Mouse (Mus musculus): Measurements from ENCODE around the gene Klhl31. TPM values are rescaled to one million over a fixed set of nuclear protein-coding genes. Genes with fewer than 3 reads are reported as not detected.

Gene Klhl31
- polyA plus RNA-seq, 1 experiment from 2014 or later = 0.05 TPM

GRCm38 (mm10) chr9:77662917-77663316 lies 26.6 kb downstream of the Klhl31 start:
- DNase-seq (ENCODE audit: low spot score) (no peak), ATAC-seq (no peak)
- H3K4me2 ChIP-seq (ENCODE audit: low read length) = no peak overlapping the region
- no peaks in the 10 kb centered on the region for H3K9me3 ChIP-seq (replicated peaks; ENCODE audit: control insufficient read depth, low read length)
- H3K27me3 ChIP-seq (replicated peaks; ENCODE audit: control insufficient read depth, insufficient read depth, low read length) = no peaks in the 10 kb centered on the region
- H3K36me3 ChIP-seq (ENCODE audit: control insufficient read depth, insufficient read depth, low read length) = no peaks in the 10 kb centered on the region
- no peak overlapping the region for H3K4me3 ChIP-seq (ENCODE audit: low read depth, low read length)
- 70% methylated on average over 3 of the region's 3 CpGs for WGBS
- H3K9ac ChIP-seq (ENCODE audit: low read length) = no peak overlapping the region
- no peak overlapping the region for H3K27ac ChIP-seq (ENCODE audit: low read depth, low read length)
- H3K4me1 ChIP-seq (ENCODE audit: control insufficient read depth, insufficient read depth, low read length) = no peaks in the 10 kb centered on the region

- no peak for ATAC-seq
- no peaks in the 10 kb centered on the region for H3K36me3 ChIP-seq (ENCODE audit: control insufficient read depth, insufficient read depth, low read length)
- WGBS = 87% methylated on average over 6 of the region's 6 CpGs
- H3K27ac ChIP-seq (ENCODE audit: low read depth, low read length) = no peak overlapping the region
- no peak overlapping the region for H3K4me3 ChIP-seq (ENCODE audit: low read depth, low read length)
- no peaks in the 10 kb centered on the region for H3K27me3 ChIP-seq (replicated peaks; ENCODE audit: control insufficient read depth, insufficient read depth, low read length)
- H3K9ac ChIP-seq (ENCODE audit: low read length) = no peak overlapping the region
- H3K4me2 ChIP-seq (ENCODE audit: low read length) = no peak overlapping the region
- no peak for DNase-seq (ENCODE audit: low spot score)
- no peaks in the 10 kb centered on the region for H3K9me3 ChIP-seq (replicated peaks; ENCODE audit: control insufficient read depth, low read length)
- no peaks in the 10 kb centered on the region for H3K4me1 ChIP-seq (ENCODE audit: control insufficient read depth, insufficient read depth, low read length)
Measured at GRCm38 (mm10) chr9:77670095-77670494, 33.8 kb downstream of the Klhl31 start.

GRCm38 (mm10) chr9:77671004-77671403 lies 34.7 kb downstream of the Klhl31 start:
- Histone ChIP-seq H3K4me1 (ENCODE audit: control insufficient read depth, insufficient read depth, low read length) (no peaks in the 10 kb centered on the region), H3K27ac (ENCODE audit: low read depth, low read length) (no peak overlapping the region), H3K9ac (ENCODE audit: low read length) (no peak overlapping the region), H3K27me3 (replicated peaks; ENCODE audit: control insufficient read depth, insufficient read depth, low read length) (no peaks in the 10 kb centered on the region), H3K36me3 (ENCODE audit: control insufficient read depth, insufficient read depth, low read length) (no peaks in the 10 kb centered on the region), H3K9me3 (replicated peaks; ENCODE audit: control insufficient read depth, low read length) (no peaks in the 10 kb centered on the region), H3K4me2 (ENCODE audit: low read length) (no peak overlapping the region), H3K4me3 (ENCODE audit: low read depth, low read length) (no peak overlapping the region)
- ATAC-seq (no peak), DNase-seq (ENCODE audit: low spot score) (no peak)
- WGBS = 95% methylated on average over 5 of the region's 5 CpGs

- H3K4me3 ChIP-seq (ENCODE audit: low read depth, low read length) = no peak overlapping the region
- no peaks in the 10 kb centered on the region for H3K9me3 ChIP-seq (replicated peaks; ENCODE audit: control insufficient read depth, low read length)
- 92% methylated on average over 4 of the region's 4 CpGs for WGBS
- no peaks in the 10 kb centered on the region for H3K4me1 ChIP-seq (ENCODE audit: control insufficient read depth, insufficient read depth, low read length)
- no peak overlapping the region for H3K9ac ChIP-seq (ENCODE audit: low read length)
- no peak overlapping the region for H3K27ac ChIP-seq (ENCODE audit: low read depth, low read length)
- H3K27me3 ChIP-seq (replicated peaks; ENCODE audit: control insufficient read depth, insufficient read depth, low read length) = no peaks in the 10 kb centered on the region
- ATAC-seq (no peak), DNase-seq (ENCODE audit: low spot score) (no peak)
- H3K36me3 ChIP-seq (ENCODE audit: control insufficient read depth, insufficient read depth, low read length) = no peaks in the 10 kb centered on the region
- H3K4me2 ChIP-seq (ENCODE audit: low read length) = no peak overlapping the region
Measured at GRCm38 (mm10) chr9:77673218-77673617, 36.9 kb downstream of the Klhl31 start.

- 88% methylated on average over 2 of the region's 2 CpGs for WGBS
- Histone ChIP-seq H3K9me3 (replicated peaks; ENCODE audit: control insufficient read depth, low read length) (no peaks in the 10 kb centered on the region), H3K27me3 (replicated peaks; ENCODE audit: control insufficient read depth, insufficient read depth, low read length) (no peaks in the 10 kb centered on the region), H3K4me1 (ENCODE audit: control insufficient read depth, insufficient read depth, low read length) (no peaks in the 10 kb centered on the region), H3K4me3 (ENCODE audit: low read depth, low read length) (no peak overlapping the region), H3K27ac (ENCODE audit: low read depth, low read length) (no peak overlapping the region), H3K36me3 (ENCODE audit: control insufficient read depth, insufficient read depth, low read length) (no peaks in the 10 kb centered on the region), H3K9ac (ENCODE audit: low read length) (no peak overlapping the region), H3K4me2 (ENCODE audit: low read length) (no peak overlapping the region)
- no peak for ATAC-seq
- no peak for DNase-seq (ENCODE audit: low spot score)
Measured at GRCm38 (mm10) chr9:77673986-77674385, 37.7 kb downstream of the Klhl31 start.

- Histone ChIP-seq H3K4me1 (ENCODE audit: control insufficient read depth, insufficient read depth, low read length) (no peaks in the 10 kb centered on the region), H3K4me3 (ENCODE audit: low read depth, low read length) (no peak overlapping the region), H3K9ac (ENCODE audit: low read length) (no peak overlapping the region), H3K36me3 (ENCODE audit: control insufficient read depth, insufficient read depth, low read length) (no peaks in the 10 kb centered on the region), H3K27ac (ENCODE audit: low read depth, low read length) (no peak overlapping the region), H3K9me3 (replicated peaks; ENCODE audit: control insufficient read depth, low read length) (no peaks in the 10 kb centered on the region), H3K27me3 (replicated peaks; ENCODE audit: control insufficient read depth, insufficient read depth, low read length) (no peaks in the 10 kb centered on the region), H3K4me2 (ENCODE audit: low read length) (no peak overlapping the region)
- DNase-seq (ENCODE audit: low spot score) (no peak), ATAC-seq (no peak)
- 90% methylated on average over 4 of the region's 4 CpGs for WGBS
Measured at GRCm38 (mm10) chr9:77684938-77685337, 48.6 kb downstream of the Klhl31 start.

- H3K27me3 ChIP-seq (replicated peaks; ENCODE audit: control insufficient read depth, insufficient read depth, low read length) = no peaks in the 10 kb centered on the region
- H3K27ac ChIP-seq (ENCODE audit: low read depth, low read length) = no peak overlapping the region
- H3K4me3 ChIP-seq (ENCODE audit: low read depth, low read length) = no peak overlapping the region
- no peaks in the 10 kb centered on the region for H3K9me3 ChIP-seq (replicated peaks; ENCODE audit: control insufficient read depth, low read length)
- H3K4me2 ChIP-seq (ENCODE audit: low read length) = no peak overlapping the region
- no peaks in the 10 kb centered on the region for H3K4me1 ChIP-seq (ENCODE audit: control insufficient read depth, insufficient read depth, low read length)
- ATAC-seq = no peak
- H3K9ac ChIP-seq (ENCODE audit: low read length) = no peak overlapping the region
- no peak for DNase-seq (ENCODE audit: low spot score)
- WGBS = 83% methylated on average over 5 of the region's 5 CpGs
- no peaks in the 10 kb centered on the region for H3K36me3 ChIP-seq (ENCODE audit: control insufficient read depth, insufficient read depth, low read length)
Measured at GRCm38 (mm10) chr9:77685825-77686500, 49.7 kb downstream of the Klhl31 start.

- Histone ChIP-seq H3K4me1 (ENCODE audit: control insufficient read depth, insufficient read depth, low read length) (no peaks in the 10 kb centered on the region), H3K27me3 (replicated peaks; ENCODE audit: control insufficient read depth, insufficient read depth, low read length) (no peaks in the 10 kb centered on the region), H3K9me3 (replicated peaks; ENCODE audit: control insufficient read depth, low read length) (no peaks in the 10 kb centered on the region), H3K36me3 (ENCODE audit: control insufficient read depth, insufficient read depth, low read length) (no peaks in the 10 kb centered on the region), H3K4me3 (ENCODE audit: low read depth, low read length) (no peak overlapping the region), H3K4me2 (ENCODE audit: low read length) (no peak overlapping the region), H3K9ac (ENCODE audit: low read length) (no peak overlapping the region), H3K27ac (ENCODE audit: low read depth, low read length) (no peak overlapping the region)
- ATAC-seq (no peak), DNase-seq (ENCODE audit: low spot score) (no peak)
- WGBS = 80% methylated on average over 7 of the region's 7 CpGs
Measured at GRCm38 (mm10) chr9:77692707-77693106, 56.4 kb downstream of the Klhl31 start.

GRCm38 (mm10) chr9:77693405-77693804 lies 57.1 kb downstream of the Klhl31 start:
- no peak for ATAC-seq
- Histone ChIP-seq H3K9me3 (replicated peaks; ENCODE audit: control insufficient read depth, low read length) (no peaks in the 10 kb centered on the region), H3K27ac (ENCODE audit: low read depth, low read length) (no peak overlapping the region), H3K9ac (ENCODE audit: low read length) (no peak overlapping the region), H3K36me3 (ENCODE audit: control insufficient read depth, insufficient read depth, low read length) (no peaks in the 10 kb centered on the region), H3K27me3 (replicated peaks; ENCODE audit: control insufficient read depth, insufficient read depth, low read length) (no peaks in the 10 kb centered on the region), H3K4me2 (ENCODE audit: low read length) (no peak overlapping the region), H3K4me3 (ENCODE audit: low read depth, low read length) (no peak overlapping the region), H3K4me1 (ENCODE audit: control insufficient read depth, insufficient read depth, low read length) (no peaks in the 10 kb centered on the region)
- WGBS = 90% methylated on average over 1 of the region's 1 CpGs
- no peak for DNase-seq (ENCODE audit: low spot score)

Data from forebrain, embryonic 14.5 days (tissue).